Mouse (Mus musculus): ENCODE measurements around the gene Gm37240. TPM values are rescaled to one million over a fixed set of nuclear protein-coding genes. Genes with fewer than 3 reads are reported as not detected.

Gene Gm37240
- polyA plus RNA-seq, 1 experiment from 2014 or later = 0.52 TPM

DNA sequence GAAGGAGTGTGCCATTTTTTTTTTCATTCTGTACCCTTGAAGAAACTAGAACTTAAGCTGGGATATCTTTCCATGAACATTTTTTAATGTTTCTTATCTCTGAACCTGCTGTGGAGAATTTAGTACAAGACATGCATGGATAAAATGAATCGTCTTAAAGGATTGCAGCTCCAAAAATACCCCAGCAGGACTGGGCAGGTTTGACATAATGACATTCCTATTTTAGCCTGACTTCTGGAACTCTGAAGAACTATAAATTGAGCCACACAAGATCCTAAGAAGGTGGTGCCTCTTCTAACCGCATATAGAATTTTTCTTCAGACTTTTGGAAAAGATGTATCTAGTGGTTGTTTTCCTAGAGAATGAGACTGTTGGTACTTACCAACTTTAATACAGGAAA is 1294.0 kb downstream of the Gm37240 start, which contains the start of gene Tigd4:
Tigd4 (plus strand) TSS at position 301 of the 400 bp plus-strand sequence.
- ATAC-seq (ENCODE audit: low FRiP score) = no peak
- WGBS = 90% methylated on average over 2 of the region's 2 CpGs
- H3K27me3 ChIP-seq (ENCODE audit: control insufficient read depth, insufficient read depth, low read length) = no peaks in the 10 kb centered on the region

DNA sequence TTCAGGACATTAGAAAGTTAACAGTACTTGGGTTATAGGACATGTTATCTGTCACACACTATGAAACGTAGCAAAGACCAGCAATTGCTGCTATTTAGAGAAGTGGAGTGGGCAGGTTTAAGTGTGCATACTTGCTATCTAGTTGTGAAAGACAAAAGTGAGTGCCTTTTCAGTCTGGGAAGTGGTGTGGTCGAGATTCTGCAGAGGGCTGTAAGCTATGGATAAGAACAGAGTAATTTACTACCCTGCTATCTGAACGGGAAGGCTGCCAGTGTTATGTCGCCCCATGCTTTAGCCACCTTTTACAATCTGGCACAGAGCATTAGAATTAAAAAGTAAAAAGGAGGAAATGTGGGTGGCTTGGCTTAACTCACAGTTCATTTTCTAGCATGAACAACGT is 1300.6 kb downstream of the Gm37240 start:
- Histone ChIP-seq H3K9ac (ENCODE audit: low read depth, low read length) (no peak overlapping the region), H3K27ac (ENCODE audit: low read depth, low read length) (no peak overlapping the region), H3K4me2 (replicated peaks; ENCODE audit: low read depth, low read length) (no peak overlapping the region), H3K9me3 (ENCODE audit: control insufficient read depth, low read length) (no peaks in the 10 kb centered on the region), H3K4me1 (replicated peaks; ENCODE audit: control insufficient read depth, insufficient read depth, low read length) (0 out of 2 replicates have a peak, but pooled peaks cover 2% of the 10 kb centered on the region), H3K27me3 (ENCODE audit: control insufficient read depth, insufficient read depth, low read length) (no peaks in the 10 kb centered on the region), H3K4me3 (ENCODE audit: low read depth, low read length) (no peak overlapping the region), H3K36me3 (ENCODE audit: control insufficient read depth, insufficient read depth, low read length) (no peaks in the 10 kb centered on the region)
- no peak for DNase-seq (ENCODE audit: low spot score)
- WGBS = 75% methylated on average over 5 of the region's 5 CpGs
- ATAC-seq (ENCODE audit: low FRiP score) = no peak

More for the DNA sequence above, 1294.0 kb downstream of the Gm37240 start, which contains the start of gene Tigd4:
- Histone ChIP-seq H3K27ac (ENCODE audit: low read depth, low read length) (no peak within 1 kb of the TSS), H3K4me3 (ENCODE audit: low read depth, low read length) (no peak within 1 kb of the TSS), H3K4me2 (replicated peaks; ENCODE audit: low read depth, low read length) (no peak within 1 kb of the TSS), H3K36me3 (ENCODE audit: control insufficient read depth, insufficient read depth, low read length) (no peaks in the 10 kb centered on the region), H3K9me3 (ENCODE audit: control insufficient read depth, low read length) (no peaks in the 10 kb centered on the region), H3K4me1 (replicated peaks; ENCODE audit: control insufficient read depth, insufficient read depth, low read length) (no peaks in the 10 kb centered on the region; the same call in 1 of the 2 replicates), H3K9ac (ENCODE audit: low read depth, low read length) (no peak within 1 kb of the TSS)
- DNase-seq (ENCODE audit: low spot score) = no peak

DNA sequence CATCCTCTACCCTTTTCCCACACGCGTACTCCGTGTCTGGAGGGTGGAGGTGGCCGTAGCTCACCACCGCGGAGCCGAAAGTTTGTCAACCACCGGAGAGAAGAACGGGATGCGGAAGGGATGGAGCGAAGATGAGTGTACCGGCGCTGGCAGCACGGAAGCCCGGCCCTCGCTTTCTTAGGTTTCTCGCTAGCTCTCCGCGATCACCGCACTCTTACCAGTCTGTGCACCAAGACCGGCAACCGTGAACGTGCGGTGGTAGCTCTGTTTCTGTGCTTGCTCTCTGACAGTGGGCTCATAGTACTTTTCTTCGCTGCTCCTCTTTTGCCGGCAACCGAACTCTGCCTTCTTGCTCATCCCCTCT is 1304.4 kb downstream of the Gm37240 start:
- 0 out of 2 replicates have a peak, but pooled peaks cover 5% of the 10 kb centered on the region for H3K4me1 ChIP-seq (replicated peaks; ENCODE audit: control insufficient read depth, insufficient read depth, low read length)
- ATAC-seq (ENCODE audit: low FRiP score) (peak; percentile 71), DNase-seq (ENCODE audit: low spot score) (no peak)
- no peaks in the 10 kb centered on the region for H3K27me3 ChIP-seq (ENCODE audit: control insufficient read depth, insufficient read depth, low read length)
- under 1% methylated on average over 27 of the region's 27 CpGs for WGBS
- peak overlapping the region; percentile 82 for H3K4me2 ChIP-seq (replicated peaks; ENCODE audit: low read depth, low read length)
- H3K36me3 ChIP-seq (ENCODE audit: control insufficient read depth, insufficient read depth, low read length) = no peaks in the 10 kb centered on the region
- no peaks in the 10 kb centered on the region for H3K9me3 ChIP-seq (ENCODE audit: control insufficient read depth, low read length)
- peak overlapping the region; percentile 71 for H3K9ac ChIP-seq (ENCODE audit: low read depth, low read length)
- H3K4me3 ChIP-seq (ENCODE audit: low read depth, low read length) = peak overlapping the region; percentile 82
- H3K27ac ChIP-seq (ENCODE audit: low read depth, low read length) = peak overlapping the region; percentile 93

DNA sequence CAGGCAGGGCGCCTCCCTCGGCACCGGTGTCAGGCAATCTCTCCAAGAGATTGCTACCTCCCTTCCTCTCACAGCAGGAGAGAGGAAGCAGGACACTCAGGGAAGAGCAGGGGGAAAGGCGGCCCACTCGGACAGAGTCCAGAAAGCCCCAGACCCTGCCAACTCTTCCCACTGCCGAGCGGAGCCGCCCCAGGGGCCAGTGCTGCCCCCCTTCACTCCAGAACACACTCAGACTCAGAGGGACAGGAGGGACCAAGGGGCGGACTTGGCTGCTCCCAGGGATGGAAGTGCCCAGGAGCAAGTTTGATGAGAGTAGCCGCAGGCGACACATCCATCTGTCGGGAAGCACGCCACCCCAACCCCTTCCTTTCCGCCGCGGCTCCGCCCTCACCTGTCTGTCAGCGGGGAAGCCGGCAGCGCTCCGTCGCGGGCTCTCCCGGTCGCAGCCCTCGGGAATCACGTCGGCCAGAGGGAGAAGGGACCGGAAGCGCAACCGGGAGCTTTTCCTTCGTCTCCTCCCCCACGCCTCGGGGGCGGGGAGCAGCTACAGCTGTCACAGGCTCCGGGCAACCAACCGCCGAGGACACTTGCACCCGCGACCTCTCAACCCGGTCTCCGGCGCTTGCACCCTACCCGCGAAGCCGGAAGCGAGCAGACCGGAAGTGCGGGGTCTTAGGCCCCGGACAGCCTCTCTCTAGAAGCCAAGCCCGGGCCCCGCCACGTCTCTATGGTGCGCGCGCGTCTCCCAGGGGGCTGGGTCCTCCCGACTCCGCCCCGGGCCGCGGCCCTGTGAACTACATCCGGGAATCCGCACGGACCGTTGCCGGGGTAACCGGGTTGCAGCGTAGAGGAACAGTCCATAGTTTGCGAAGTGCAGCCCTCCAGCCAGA is 1305.0 kb downstream of the Gm37240 start, which contains the start of gene Arfip1:
Arfip1 (minus strand) TSS at position 603 of the 890 bp plus-strand sequence.
- Histone ChIP-seq H3K27me3 (ENCODE audit: control insufficient read depth, insufficient read depth, low read length) (no peaks in the 10 kb centered on the region), H3K36me3 (ENCODE audit: control insufficient read depth, insufficient read depth, low read length) (no peaks in the 10 kb centered on the region), H3K4me1 (replicated peaks; ENCODE audit: control insufficient read depth, insufficient read depth, low read length) (0 out of 2 replicates have a peak, but pooled peaks cover 5% of the 10 kb centered on the region), H3K4me2 (replicated peaks; ENCODE audit: low read depth, low read length) (peak within 1 kb of the TSS; percentile 82), H3K4me3 (ENCODE audit: low read depth, low read length) (peak within 1 kb of the TSS; percentile 82), H3K27ac (ENCODE audit: low read depth, low read length) (peak within 1 kb of the TSS; percentile 93), H3K9me3 (ENCODE audit: control insufficient read depth, low read length) (no peaks in the 10 kb centered on the region), H3K9ac (ENCODE audit: low read depth, low read length) (peak within 1 kb of the TSS; percentile 71)
- ATAC-seq (ENCODE audit: low FRiP score) (peak; percentile 99), DNase-seq (ENCODE audit: low spot score) (peak; percentile 100)
- WGBS = under 1% methylated on average over 55 of the region's 70 CpGs

DNA sequence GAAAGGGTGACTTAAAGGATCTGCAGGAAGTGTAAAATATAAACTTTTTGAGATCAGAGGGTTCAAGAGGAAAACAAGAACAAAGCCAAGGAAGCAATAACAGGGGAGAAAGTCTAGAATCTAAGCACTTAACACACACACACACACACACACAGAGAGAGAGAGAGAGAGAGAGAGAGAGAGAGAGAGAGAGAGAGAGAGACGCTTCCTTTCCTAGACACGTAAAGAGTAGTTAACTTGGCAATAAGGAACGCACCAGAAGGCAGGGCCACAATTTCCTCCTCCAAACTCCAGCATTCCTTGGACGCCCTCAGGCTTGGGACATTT is 1305.7 kb downstream of the Gm37240 start:
- WGBS = 0% methylated on average over 4 of the region's 4 CpGs
- no peak for ATAC-seq (ENCODE audit: low FRiP score)
- no peaks in the 10 kb centered on the region for H3K36me3 ChIP-seq (ENCODE audit: control insufficient read depth, insufficient read depth, low read length)
- no peaks in the 10 kb centered on the region for H3K27me3 ChIP-seq (ENCODE audit: control insufficient read depth, insufficient read depth, low read length)
- peak overlapping the region; percentile 82 for H3K4me3 ChIP-seq (ENCODE audit: low read depth, low read length)
- H3K4me1 ChIP-seq (replicated peaks; ENCODE audit: control insufficient read depth, insufficient read depth, low read length) = 0 out of 2 replicates have a peak, but pooled peaks cover 5% of the 10 kb centered on the region
- no peak for DNase-seq (ENCODE audit: low spot score)
- H3K9me3 ChIP-seq (ENCODE audit: control insufficient read depth, low read length) = no peaks in the 10 kb centered on the region
- peak overlapping the region; percentile 82 for H3K4me2 ChIP-seq (replicated peaks; ENCODE audit: low read depth, low read length)
- peak overlapping the region; percentile 71 for H3K9ac ChIP-seq (ENCODE audit: low read depth, low read length)
- H3K27ac ChIP-seq (ENCODE audit: low read depth, low read length) = peak overlapping the region; percentile 93

DNA sequence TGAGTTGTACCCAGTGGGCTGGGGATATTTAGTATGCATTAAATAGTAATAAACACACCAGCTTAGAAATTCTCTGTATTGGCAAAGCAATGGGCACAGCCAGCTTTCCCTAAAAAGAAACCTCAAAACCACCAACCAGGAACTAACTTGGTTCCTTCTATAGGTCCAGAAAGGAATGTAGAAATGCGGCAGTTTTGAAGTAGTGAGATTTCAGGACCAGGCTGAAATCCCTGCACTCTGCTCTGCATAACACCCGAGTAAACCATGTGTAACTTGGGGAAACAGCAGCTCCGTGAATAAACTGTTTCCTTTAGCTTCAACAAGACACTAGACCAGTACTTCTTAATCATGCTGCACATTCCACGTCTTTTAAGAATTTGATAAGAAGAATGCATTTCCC is 1306.6 kb downstream of the Gm37240 start:
- WGBS = 68% methylated on average over 4 of the region's 4 CpGs
- Histone ChIP-seq H3K27me3 (ENCODE audit: control insufficient read depth, insufficient read depth, low read length) (no peaks in the 10 kb centered on the region), H3K9ac (ENCODE audit: low read depth, low read length) (no peak overlapping the region), H3K27ac (ENCODE audit: low read depth, low read length) (no peak overlapping the region), H3K4me1 (replicated peaks; ENCODE audit: control insufficient read depth, insufficient read depth, low read length) (0 out of 2 replicates have a peak, but pooled peaks cover 5% of the 10 kb centered on the region), H3K36me3 (ENCODE audit: control insufficient read depth, insufficient read depth, low read length) (no peaks in the 10 kb centered on the region), H3K4me2 (replicated peaks; ENCODE audit: low read depth, low read length) (peak overlapping the region; percentile 24; the same call in 1 of the 2 replicates), H3K4me3 (ENCODE audit: low read depth, low read length) (no peak overlapping the region), H3K9me3 (ENCODE audit: control insufficient read depth, low read length) (no peaks in the 10 kb centered on the region)
- no peak for DNase-seq (ENCODE audit: low spot score)
- ATAC-seq (ENCODE audit: low FRiP score) = no peak

DNA sequence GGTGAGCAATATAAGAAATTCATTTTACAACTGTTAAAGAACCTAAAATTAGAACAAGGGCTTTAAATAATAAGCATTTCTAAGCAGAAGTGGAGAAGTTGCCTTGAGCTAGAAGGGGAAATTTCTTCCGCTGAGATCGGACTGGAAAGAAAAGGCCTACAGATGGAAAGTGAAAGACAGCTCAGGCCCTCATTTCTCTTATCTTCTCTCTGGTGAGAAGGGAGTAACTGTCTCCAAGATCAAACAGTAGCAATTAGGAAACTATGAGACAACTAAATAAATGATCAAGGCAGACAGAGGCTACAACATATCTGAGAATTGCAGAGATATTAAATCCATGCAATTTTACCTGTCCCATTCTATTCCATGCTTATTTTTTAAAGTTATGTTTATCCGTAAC is 1316.8 kb downstream of the Gm37240 start:
- H3K4me2 ChIP-seq (replicated peaks; ENCODE audit: low read depth, low read length) = no peak overlapping the region
- H3K27ac ChIP-seq (ENCODE audit: low read depth, low read length) = no peak overlapping the region
- no peaks in the 10 kb centered on the region for H3K27me3 ChIP-seq (ENCODE audit: control insufficient read depth, insufficient read depth, low read length)
- no peaks in the 10 kb centered on the region for H3K9me3 ChIP-seq (ENCODE audit: control insufficient read depth, low read length)
- H3K4me1 ChIP-seq (replicated peaks; ENCODE audit: control insufficient read depth, insufficient read depth, low read length) = no peaks in the 10 kb centered on the region
- H3K4me3 ChIP-seq (ENCODE audit: low read depth, low read length) = no peak overlapping the region
- ATAC-seq (ENCODE audit: low FRiP score) (no peak), DNase-seq (ENCODE audit: low spot score) (no peak)
- WGBS = 91% methylated on average over 3 of the region's 3 CpGs
- H3K36me3 ChIP-seq (ENCODE audit: control insufficient read depth, insufficient read depth, low read length) = no peaks in the 10 kb centered on the region
- H3K9ac ChIP-seq (ENCODE audit: low read depth, low read length) = no peak overlapping the region

DNA sequence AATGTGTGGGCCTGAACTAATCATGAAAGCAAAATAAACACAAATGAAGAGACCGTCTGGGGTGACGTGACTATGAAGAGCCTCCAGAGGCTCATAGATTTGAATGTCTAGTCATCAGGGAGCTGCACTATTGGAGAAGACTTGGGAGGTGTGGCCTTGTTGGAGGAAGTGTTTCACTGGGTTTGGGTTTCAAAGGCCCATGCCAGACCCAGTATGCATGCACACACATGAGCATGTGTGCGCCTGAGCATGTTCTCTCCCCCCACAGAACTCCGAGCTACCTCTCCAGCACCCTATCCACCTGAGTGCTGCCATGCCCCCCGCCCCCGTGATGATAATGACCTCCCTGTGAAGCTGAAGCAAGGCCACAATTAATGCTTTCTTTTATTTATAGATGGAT is 1317.7 kb downstream of the Gm37240 start:
- Histone ChIP-seq H3K27ac (ENCODE audit: low read depth, low read length) (no peak overlapping the region), H3K4me3 (ENCODE audit: low read depth, low read length) (no peak overlapping the region), H3K9me3 (ENCODE audit: control insufficient read depth, low read length) (no peaks in the 10 kb centered on the region), H3K36me3 (ENCODE audit: control insufficient read depth, insufficient read depth, low read length) (no peaks in the 10 kb centered on the region), H3K9ac (ENCODE audit: low read depth, low read length) (no peak overlapping the region), H3K4me2 (replicated peaks; ENCODE audit: low read depth, low read length) (no peak overlapping the region), H3K4me1 (replicated peaks; ENCODE audit: control insufficient read depth, insufficient read depth, low read length) (no peaks in the 10 kb centered on the region), H3K27me3 (ENCODE audit: control insufficient read depth, insufficient read depth, low read length) (no peaks in the 10 kb centered on the region)
- ATAC-seq (ENCODE audit: low FRiP score) (no peak), DNase-seq (ENCODE audit: low spot score) (no peak)
- 85% methylated on average over 6 of the region's 6 CpGs for WGBS

DNA sequence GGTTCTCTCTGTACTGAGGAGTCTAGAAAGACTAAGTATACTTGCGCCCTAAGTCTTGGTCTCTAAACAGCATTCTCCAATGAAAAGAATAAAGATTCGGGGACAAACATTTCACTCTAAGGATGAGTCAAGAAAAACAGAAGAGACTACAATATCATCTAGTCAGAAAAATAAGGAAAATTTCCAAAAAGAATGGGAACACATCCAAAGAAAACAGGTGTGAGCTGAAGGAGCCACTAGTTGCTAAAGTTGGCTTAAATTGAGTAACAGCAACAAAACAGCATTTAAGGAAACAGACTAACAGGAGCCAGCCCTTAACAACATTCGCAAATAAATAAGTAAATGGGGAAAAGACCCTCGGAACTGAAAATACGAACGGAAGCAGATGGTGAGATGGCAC is 1318.8 kb downstream of the Gm37240 start:
- H3K9me3 ChIP-seq (ENCODE audit: control insufficient read depth, low read length) = no peaks in the 10 kb centered on the region
- H3K4me2 ChIP-seq (replicated peaks; ENCODE audit: low read depth, low read length) = no peak overlapping the region
- no peaks in the 10 kb centered on the region for H3K27me3 ChIP-seq (ENCODE audit: control insufficient read depth, insufficient read depth, low read length)
- WGBS = 93% methylated on average over 6 of the region's 6 CpGs
- DNase-seq (ENCODE audit: low spot score) (no peak), ATAC-seq (ENCODE audit: low FRiP score) (no peak)
- no peaks in the 10 kb centered on the region for H3K36me3 ChIP-seq (ENCODE audit: control insufficient read depth, insufficient read depth, low read length)
- no peaks in the 10 kb centered on the region for H3K4me1 ChIP-seq (replicated peaks; ENCODE audit: control insufficient read depth, insufficient read depth, low read length)
- no peak overlapping the region for H3K27ac ChIP-seq (ENCODE audit: low read depth, low read length)
- H3K4me3 ChIP-seq (ENCODE audit: low read depth, low read length) = no peak overlapping the region
- H3K9ac ChIP-seq (ENCODE audit: low read depth, low read length) = no peak overlapping the region

Measured in hindbrain, embryonic 11.5 days (tissue).